Mouse (Mus musculus): ENCODE results near the gene Chkb. TPM values are rescaled to one million over a fixed set of nuclear protein-coding genes. Genes with fewer than 3 reads are reported as not detected.

Chkb gene
- 35.8 and 36.2 TPM in 2 replicates for polyA plus RNA-seq (2015; fragmentation: Nextera tagmentation; extraction: Ambion mirVana)

DNA sequence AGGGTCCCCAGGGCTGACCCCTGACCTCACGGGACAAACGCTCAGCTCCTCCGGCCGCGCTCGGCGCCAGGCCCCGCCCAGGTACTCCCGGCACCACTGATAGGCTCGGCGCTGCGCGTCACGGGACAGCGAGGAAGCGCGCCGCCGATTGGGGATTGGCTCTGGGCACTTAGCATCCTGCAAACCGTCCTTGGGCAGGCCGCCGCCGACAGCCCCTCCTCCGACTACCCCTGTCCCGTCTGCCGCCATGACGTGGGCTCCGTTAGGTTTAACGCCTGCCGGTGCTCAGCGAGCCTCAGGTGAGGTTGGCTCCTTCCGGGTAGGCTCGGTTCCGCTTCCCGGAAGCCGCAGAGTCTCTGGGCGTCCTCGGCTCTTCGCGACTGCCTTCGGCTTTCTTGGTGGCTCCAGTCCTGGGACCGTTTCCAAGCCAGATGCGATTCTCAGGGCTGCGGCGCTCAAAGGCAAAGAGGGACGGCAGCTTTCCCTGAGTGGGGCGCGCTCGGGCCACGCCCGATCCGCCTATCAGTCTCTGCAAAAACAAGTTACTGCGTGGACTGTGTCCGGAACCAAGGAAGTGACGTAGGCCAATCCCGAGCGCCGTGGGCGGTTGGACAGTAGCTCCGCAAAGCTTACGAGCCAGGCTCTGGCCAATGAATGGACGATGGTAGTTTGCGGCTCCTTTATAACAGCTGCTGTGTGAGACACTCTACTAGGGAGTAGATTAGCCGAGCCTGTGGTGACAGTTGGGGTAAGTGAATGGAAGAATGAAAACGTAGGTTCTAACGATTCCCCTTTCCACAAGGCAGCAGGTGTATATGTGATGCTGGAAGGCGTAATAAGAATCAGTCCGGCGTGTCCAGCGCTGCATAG is at the start of gene Chkb, which contains the start of the genes C730034F03Rik and Gm44502:
TSS of gene Chkb (minus strand) at position 557 of the 870 bp plus-strand sequence.
TSS of gene C730034F03Rik (plus strand) at position 238 of the 870 bp plus-strand sequence.
TSS of gene Gm44502 (minus strand) at position 345 of the 870 bp plus-strand sequence.

GRCm38 (mm10) chr15:89477091-89477491 is 47.4 kb upstream of the Chkb start, which contains the start of gene Arsa:
Arsa (minus strand) TSS chr15:89477425.

DNA sequence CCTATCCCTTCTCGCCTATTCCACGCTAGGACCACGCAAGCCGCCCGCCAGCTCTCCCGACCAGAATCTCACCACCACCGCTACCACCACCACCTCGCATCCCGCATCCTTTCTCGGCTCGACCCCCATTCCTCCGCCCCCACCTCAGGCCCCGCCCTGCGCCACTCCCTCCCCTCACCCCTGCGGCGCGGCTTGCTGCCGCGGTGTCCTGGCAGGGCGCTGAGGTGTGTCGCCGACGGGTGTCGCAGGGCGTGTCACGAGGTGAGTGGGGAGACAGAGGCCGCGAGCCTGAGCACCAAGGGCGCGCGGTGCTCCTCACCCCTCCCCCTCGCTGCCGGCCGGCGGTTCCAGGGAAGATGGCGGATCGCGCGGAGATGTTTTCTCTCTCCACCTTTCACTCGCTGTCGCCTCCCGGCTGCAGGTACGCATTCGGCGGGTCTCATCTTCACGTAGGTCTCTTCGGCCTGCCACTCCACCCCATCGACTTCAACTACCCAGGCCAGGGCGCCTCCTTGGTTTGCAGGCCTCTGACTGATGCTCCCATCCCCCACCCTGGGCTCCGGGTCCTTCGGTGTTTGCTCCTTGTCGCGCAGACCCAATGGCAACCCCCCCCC is 24.3 kb upstream of the Chkb start, which contains the start of gene Mapk8ip2:
TSS of gene Mapk8ip2 (plus strand) at position 49 of the 614 bp plus-strand sequence.

DNA sequence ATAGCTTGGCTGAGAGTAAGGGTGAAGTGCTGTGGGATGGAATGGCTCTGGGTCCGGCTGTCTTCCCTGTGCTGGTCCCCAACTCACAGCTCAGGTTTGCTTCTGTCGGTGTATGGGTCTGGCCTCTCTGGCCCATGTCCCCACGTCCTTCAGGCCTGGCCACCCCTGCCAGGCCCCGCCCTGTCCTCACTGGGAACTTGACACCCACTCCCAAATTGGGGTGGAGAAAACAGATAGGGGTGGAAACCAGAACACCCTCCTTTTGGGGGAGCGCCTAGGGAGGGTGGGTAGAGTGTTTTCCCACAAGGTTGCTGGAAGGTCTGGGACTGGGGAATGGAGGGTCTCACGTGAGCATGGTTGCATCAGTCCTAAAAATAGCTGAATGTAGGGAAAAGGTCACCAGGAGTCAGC is 4.0 kb downstream of the Chkb start, which contains the start of gene Cpt1b:
TSS of gene Cpt1b (minus strand) at position 153 of the 411 bp plus-strand sequence.

GRCm38 (mm10) chr15:89410118-89410517 is 19.6 kb downstream of the Chkb start, which contains the start of gene Syce3:
Syce3 (minus strand) TSS chr15:89410503.

DNA sequence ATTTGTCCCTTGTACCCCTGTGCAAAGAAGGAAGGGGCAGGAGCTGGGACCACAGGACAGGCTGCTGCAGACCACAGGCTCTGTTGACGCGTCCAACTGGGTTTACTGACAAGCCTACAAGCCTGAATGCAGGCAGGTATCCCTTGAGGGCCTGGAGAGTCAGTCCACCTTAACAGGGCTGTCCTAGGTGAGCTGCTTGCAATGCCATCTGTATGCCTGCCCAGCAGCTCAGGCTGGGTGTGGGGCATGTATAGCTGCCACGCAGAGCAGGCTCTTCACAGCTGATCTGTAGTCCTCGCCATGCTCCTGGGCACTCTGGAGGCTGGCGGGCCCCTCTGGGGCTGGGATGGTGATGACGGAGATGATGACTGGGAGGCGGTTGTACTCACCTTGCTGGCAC is 45.1 kb downstream of the Chkb start, which contains the start of gene Klhdc7b:
TSS of gene Klhdc7b (plus strand) at position 301 of the 400 bp plus-strand sequence.

DNA sequence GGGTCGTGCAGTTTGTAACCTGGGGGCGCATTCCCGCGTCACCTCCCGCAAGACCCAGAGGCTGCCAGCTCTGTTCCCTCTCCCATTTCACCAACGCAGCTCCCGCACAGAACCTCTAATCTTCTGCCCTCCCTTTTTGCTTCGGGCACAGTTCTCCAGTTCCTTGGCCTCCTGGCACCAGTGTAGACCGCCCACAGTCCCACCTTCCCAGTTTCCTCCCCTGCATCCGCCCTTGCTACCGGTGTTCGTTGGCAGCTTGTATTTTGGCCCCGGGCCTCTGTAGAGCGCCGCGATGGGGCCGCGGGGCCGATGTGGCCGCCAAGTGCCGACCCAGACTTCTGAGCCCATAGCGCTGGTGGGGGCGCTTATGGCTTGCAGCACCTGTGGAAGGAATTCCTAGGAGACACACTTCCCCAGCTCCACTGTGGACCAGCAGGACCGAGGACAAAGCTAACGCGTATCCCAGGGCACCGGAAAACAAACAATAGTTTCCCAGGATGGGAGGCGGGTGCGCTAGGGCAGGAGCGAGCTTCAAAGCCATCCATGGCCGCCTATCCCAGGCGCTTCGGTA is 50.8 kb downstream of the Chkb start, which contains the start of gene Odf3b:
TSS of gene Odf3b (minus strand) at position 452 of the 571 bp plus-strand sequence.

GRCm38 (mm10) chr15:89376957-89377356 is 52.8 kb downstream of the Chkb start, which contains the start of gene Tymp:
Tymp (minus strand) TSS chr15:89377039.

Other genes starting within 250 kb of the Chkb start
- gene Plxnb2, start 249.1 kb downstream of the Chkb start, polyA plus RNA-seq (2015; fragmentation: Nextera tagmentation; extraction: Ambion mirVana) = 109 and 111 TPM in 2 replicates
- 3.4 and 4.0 TPM in 2 replicates for gene Dennd6b, start 233.4 kb downstream of the Chkb start, polyA plus RNA-seq (2015; fragmentation: Nextera tagmentation; extraction: Ambion mirVana)
- 16.6 and 18.9 TPM in 2 replicates for gene Ppp6r2, start 218.4 kb downstream of the Chkb start, polyA plus RNA-seq (2015; fragmentation: Nextera tagmentation; extraction: Ambion mirVana)
- gene Sbf1, start 114.6 kb downstream of the Chkb start, polyA plus RNA-seq (2015; fragmentation: Nextera tagmentation; extraction: Ambion mirVana) = 30.5 and 30.9 TPM in 2 replicates
- 0.40 and 0.57 TPM in 2 replicates for gene Adm2, start 107.2 kb downstream of the Chkb start, polyA plus RNA-seq (2015; fragmentation: Nextera tagmentation; extraction: Ambion mirVana)
- not detected in 2 replicates for gene Miox, start 95.5 kb downstream of the Chkb start, polyA plus RNA-seq (2015; fragmentation: Nextera tagmentation; extraction: Ambion mirVana)
- 43.3 and 44.4 TPM in 2 replicates for gene Lmf2, start 74.2 kb downstream of the Chkb start, polyA plus RNA-seq (2015; fragmentation: Nextera tagmentation; extraction: Ambion mirVana)
- 87.6 and 102 TPM in 2 replicates for gene Ncaph2, start 74.2 kb downstream of the Chkb start, polyA plus RNA-seq (2015; fragmentation: Nextera tagmentation; extraction: Ambion mirVana)
- gene Sco2, start 56.1 kb downstream of the Chkb start, polyA plus RNA-seq (2015; fragmentation: Nextera tagmentation; extraction: Ambion mirVana) = 5.2 and 7.6 TPM in 2 replicates
- gene Tymp, start 52.9 kb downstream of the Chkb start, polyA plus RNA-seq (2015; fragmentation: Nextera tagmentation; extraction: Ambion mirVana) = 1.5 and 1.9 TPM in 2 replicates
- 0.17 and 0.23 TPM in 2 replicates for gene Odf3b, start 50.6 kb downstream of the Chkb start, polyA plus RNA-seq (2015; fragmentation: Nextera tagmentation; extraction: Ambion mirVana)
- not detected in 2 replicates for gene Klhdc7b, start 45.0 kb downstream of the Chkb start, polyA plus RNA-seq (2015; fragmentation: Nextera tagmentation; extraction: Ambion mirVana)
- not detected in 2 replicates for gene Syce3, start 19.4 kb downstream of the Chkb start, polyA plus RNA-seq (2015; fragmentation: Nextera tagmentation; extraction: Ambion mirVana)
- 0.67 and 0.69 TPM in 2 replicates for gene Cpt1b, start 4.0 kb downstream of the Chkb start, polyA plus RNA-seq (2015; fragmentation: Nextera tagmentation; extraction: Ambion mirVana)
- 2.0 and 2.6 TPM in 2 replicates for gene C730034F03Rik, start 319 bp downstream of the Chkb start, polyA plus RNA-seq (2015; fragmentation: Nextera tagmentation; extraction: Ambion mirVana)
- 0.19 TPM in 1 of 2 replicates, not detected in the other for gene Gm44502, start 212 bp downstream of the Chkb start, polyA plus RNA-seq (2015; fragmentation: Nextera tagmentation; extraction: Ambion mirVana)
- 0.63 and 1.0 TPM in 2 replicates for gene Mapk8ip2, start 24.0 kb upstream of the Chkb start, polyA plus RNA-seq (2015; fragmentation: Nextera tagmentation; extraction: Ambion mirVana)
- 22.7 and 25.5 TPM in 2 replicates for gene Arsa, start 47.5 kb upstream of the Chkb start, polyA plus RNA-seq (2015; fragmentation: Nextera tagmentation; extraction: Ambion mirVana)
- gene Shank3, start 69.7 kb upstream of the Chkb start, polyA plus RNA-seq (2015; fragmentation: Nextera tagmentation; extraction: Ambion mirVana) = 0.55 and 0.70 TPM in 2 replicates
- 0.10 and 0.11 TPM in 2 replicates for gene Acr, start 138.4 kb upstream of the Chkb start, polyA plus RNA-seq (2015; fragmentation: Nextera tagmentation; extraction: Ambion mirVana)
- gene Rabl2, start 162.0 kb upstream of the Chkb start, polyA plus RNA-seq (2015; fragmentation: Nextera tagmentation; extraction: Ambion mirVana) = 16.4 and 19.0 TPM in 2 replicates

Measured in urinary bladder, postnatal 0 days (tissue).